Mouse (Mus musculus) liver, embryonic 16.5 days (tissue): Measurements from ENCODE around the gene Tbc1d1. TPM values are rescaled to one million over a fixed set of nuclear protein-coding genes. Genes with fewer than 3 reads are reported as not detected.

Experiments
- microRNA-seq: library from miRNA; unstranded; fragments of <30 nt; microRNA quantifications from one replicate; pipeline ENCODE4, GENCODE M21; 2016
- polyA plus RNA-seq: library from polyadenylated mRNA; unstranded; fragments of >200 nt; fragmentation: Nextera tagmentation; extraction: Ambion mirVana; gene quantifications from 2 replicates; pipeline ENCODE4 v1.2.1, GENCODE M21; 2015

The Tbc1d1 gene
- polyA plus RNA-seq, 1 experiment from 2014 or later = 6.3 TPM

Small RNA genes within 50 kb of the gene (microRNA-seq; reads per million reads assigned to microRNA genes)
- not detected for gene Gm22395

Other genes starting within 250 kb of the Tbc1d1 start
- 8.9 and 9.1 TPM in 2 replicates for gene Rell1, start 187.4 kb upstream of the Tbc1d1 start, polyA plus RNA-seq
- 12.8 and 16.1 TPM in 2 replicates for gene Pgm2, start 63.4 kb upstream of the Tbc1d1 start, polyA plus RNA-seq